10 mouse cellular contexts compared by ENCODE assay signal in genomic region chr8:46386553-46386952, GRCm38 (mm10).
DNase-seq lines count a peak whose midpoint lies in the region; ATAC-seq lines count a peak whose summit lies in the region.
"Had no signal": no experiment of that assay in that cellular context is flagged by ENCODE, and none has a peak within 500 bp of the region (broad histone marks: within the 10 kb centered on the region; RNA-seq: fewer than 3 reads in every experiment).

No protein-coding gene starts in this region.

- H3K27ac ChIP-seq in embryonic facial prominence, embryonic 15.5 days (replicated peaks): no peak overlapping the region
- H3K27ac ChIP-seq: embryonic facial prominence, embryonic 12.5 days; lung, embryonic 15.5 days had no signal

- 86% methylated on average over 4 of the region's 4 CpGs for WGBS in embryonic facial prominence, embryonic 15.5 days

- H3K4me3 ChIP-seq in embryonic facial prominence, embryonic 15.5 days (replicated peaks): no peak overlapping the region
- H3K4me3 ChIP-seq: embryonic facial prominence, embryonic 12.5 days; lung, embryonic 15.5 days had no signal

- H3K9me3 ChIP-seq in embryonic facial prominence, embryonic 15.5 days (replicated peaks): no peaks in the 10 kb centered on the region
- H3K9me3 ChIP-seq: embryonic facial prominence, embryonic 12.5 days; lung, embryonic 15.5 days had no signal

- H3K4me2 ChIP-seq in embryonic facial prominence, embryonic 15.5 days (replicated peaks): no peak overlapping the region
- H3K4me2 ChIP-seq: embryonic facial prominence, embryonic 12.5 days; lung, embryonic 15.5 days had no signal

- H3K36me3 ChIP-seq in embryonic facial prominence, embryonic 15.5 days: no peaks in the 10 kb centered on the region
- H3K36me3 ChIP-seq: embryonic facial prominence, embryonic 12.5 days; lung, embryonic 15.5 days had no signal

- intact Hi-C loops in left cerebral cortex, postnatal 4 days (cut with DNase I): no loop called here

- peak; percentile 9 for DNase-seq in left cerebral cortex, postnatal 4 days
- DNase-seq in left cerebral cortex, adult 8-10 months (ENCODE audit: low spot score in 2 of 2): no peak
- DNase-seq in kidney, postnatal 14 days: peak; percentile 64
- DNase-seq in retina, embryonic 14.5 days (ENCODE audit: low spot score): peak; percentile 8
- no peak for DNase-seq in right cerebral cortex, adult 18-20 months
- no peak for DNase-seq in gastrocnemius, adult 18-20 months (ENCODE audit: low spot score)
- DNase-seq: thymus, postnatal 4 days had no signal

- 0 out of 2 replicates have a peak, but pooled peaks have one; percentile 29 for ATAC-seq in embryonic facial prominence, embryonic 15.5 days (ENCODE audit: insufficient number of reproducible peaks, low FRiP score, low TSS enrichment, low read depth)

- H3K27me3 ChIP-seq in embryonic facial prominence, embryonic 15.5 days: no peaks in the 10 kb centered on the region
- H3K27me3 ChIP-seq: embryonic facial prominence, embryonic 12.5 days; lung, embryonic 15.5 days had no signal

- no peaks in the 10 kb centered on the region for H3K4me1 ChIP-seq in embryonic facial prominence, embryonic 15.5 days
- H3K4me1 ChIP-seq: embryonic facial prominence, embryonic 12.5 days; lung, embryonic 15.5 days had no signal

- no peak overlapping the region for H3K9ac ChIP-seq in embryonic facial prominence, embryonic 15.5 days
- H3K9ac ChIP-seq: embryonic facial prominence, embryonic 12.5 days; lung, embryonic 15.5 days had no signal

Comparison
In these comparisons a context has a peak if more than half of its experiments do, and no peak if none do; other contexts are left out.
1. DNase-seq: peak in left cerebral cortex, postnatal 4 days (single experiment), kidney, postnatal 14 days (single experiment) and retina, embryonic 14.5 days (single experiment); none in left cerebral cortex, adult 8-10 months (0 of 2), right cerebral cortex, adult 18-20 months (single experiment) and gastrocnemius, adult 18-20 months (single experiment).